Mouse (Mus musculus): ENCODE results near the gene Urb1. TPM values are rescaled to one million over a fixed set of nuclear protein-coding genes. Genes with fewer than 3 reads are reported as not detected.

The Urb1 gene
- polyA plus RNA-seq, 1 experiment from 2014 or later: 8.1 TPM

DNA sequence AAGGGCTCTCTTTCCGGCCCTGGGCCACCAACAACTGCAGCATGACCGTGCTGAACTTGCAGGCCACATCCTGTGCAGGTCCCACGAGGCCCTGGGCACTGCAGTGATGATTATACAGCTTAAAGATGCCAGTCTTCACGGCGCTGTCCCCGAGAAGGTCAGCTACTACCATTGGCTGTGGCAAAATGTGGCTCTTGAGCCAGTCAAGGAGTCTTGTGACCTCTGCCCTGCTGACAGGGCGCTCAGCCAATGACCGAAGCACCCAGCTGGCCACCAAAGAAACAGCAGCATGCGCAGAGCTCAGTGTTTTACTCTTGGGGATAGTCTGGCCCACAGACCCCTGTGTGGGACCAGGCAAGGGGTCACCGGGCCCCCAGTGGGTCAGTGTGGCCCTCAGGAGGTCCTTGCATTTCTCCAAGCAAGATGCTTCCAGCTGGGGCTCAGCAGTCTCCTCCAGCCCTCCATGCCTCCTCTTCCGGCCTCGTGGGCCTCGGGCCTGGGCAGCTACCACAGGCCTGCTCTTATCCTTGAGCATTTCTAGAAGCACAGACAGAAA is 56.7 kb downstream of the Urb1 start:
- no peak overlapping the region for H3K27ac ChIP-seq
- no peak overlapping the region for H3K4me3 ChIP-seq
- H3K9me3 ChIP-seq: no peaks in the 10 kb centered on the region
- H3K9ac ChIP-seq: no peak overlapping the region; the same call in 1 of the 2 replicates
- H3K4me1 ChIP-seq (replicated peaks): no peaks in the 10 kb centered on the region; the same call in 1 of the 2 replicates
- no peak for ATAC-seq (ENCODE audit: low FRiP score)
- 94% methylated on average over 13 of the region's 13 CpGs for WGBS
- H3K36me3 ChIP-seq: peaks cover 76% of the 10 kb centered on the region
- no peak overlapping the region for H3K4me2 ChIP-seq
- H3K27me3 ChIP-seq: no peaks in the 10 kb centered on the region

GRCm38 (mm10) chr16:90748169-90748568 is 62.0 kb downstream of the Urb1 start:
- Histone ChIP-seq H3K9ac (no peak overlapping the region), H3K4me1 (replicated peaks) (no peaks in the 10 kb centered on the region; the same call in 1 of the 2 replicates), H3K36me3 (peaks cover 34% of the 10 kb centered on the region), H3K4me3 (no peak overlapping the region), H3K27ac (no peak overlapping the region), H3K27me3 (no peaks in the 10 kb centered on the region), H3K9me3 (no peaks in the 10 kb centered on the region), H3K4me2 (no peak overlapping the region)
- ATAC-seq (ENCODE audit: low FRiP score): no peak
- WGBS: 97% methylated on average over 7 of the region's 7 CpGs

DNA sequence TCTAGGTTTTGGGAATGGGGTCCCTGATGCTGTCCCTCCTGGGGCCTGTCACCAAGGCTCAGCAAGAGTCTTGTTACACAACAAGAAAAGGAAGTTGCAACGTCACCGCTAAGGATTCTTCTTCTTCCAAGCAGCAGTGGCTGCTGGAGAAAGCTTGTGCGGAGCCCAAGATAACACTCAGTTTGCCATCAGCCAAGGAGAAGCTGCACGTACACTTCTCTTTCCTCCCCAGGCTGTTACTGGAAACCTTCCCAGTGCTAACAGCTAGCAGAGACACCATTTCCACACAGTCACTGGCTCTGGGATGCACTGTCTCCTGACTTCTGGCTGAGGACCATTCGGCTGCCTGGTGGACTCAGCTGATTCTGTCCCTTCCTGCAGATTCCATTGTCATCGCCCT is 63.1 kb downstream of the Urb1 start:
- H3K36me3 ChIP-seq: peaks cover 24% of the 10 kb centered on the region
- no peak overlapping the region for H3K27ac ChIP-seq
- H3K4me1 ChIP-seq (replicated peaks): peaks cover 5% of the 10 kb centered on the region
- H3K9me3 ChIP-seq: no peaks in the 10 kb centered on the region
- H3K27me3 ChIP-seq: no peaks in the 10 kb centered on the region
- no peak for ATAC-seq (ENCODE audit: low FRiP score)
- H3K4me3 ChIP-seq: no peak overlapping the region
- no peak overlapping the region for H3K4me2 ChIP-seq
- WGBS: 89% methylated on average over 6 of the region's 6 CpGs
- no peak overlapping the region for H3K9ac ChIP-seq

GRCm38 (mm10) chr16:90738092-90738956 is 71.9 kb downstream of the Urb1 start, which contains the start of gene Mrap:
TSS of gene Mrap (plus strand) at chr16:90738207.
- Histone ChIP-seq H3K9me3 (no peaks in the 10 kb centered on the region), H3K9ac (no peak within 1 kb of the TSS), H3K4me3 (no peak within 1 kb of the TSS), H3K36me3 (no peaks in the 10 kb centered on the region), H3K4me2 (no peak within 1 kb of the TSS), H3K27ac (no peak within 1 kb of the TSS), H3K27me3 (0 out of 2 replicates have a peak, but pooled peaks cover 3% of the 10 kb centered on the region), H3K4me1 (replicated peaks) (peaks cover 15% of the 10 kb centered on the region)
- 87% methylated on average over 26 of the region's 26 CpGs for WGBS
- no peak for ATAC-seq (ENCODE audit: low FRiP score)

GRCm38 (mm10) chr16:90736672-90737270 is 73.4 kb downstream of the Urb1 start:
- H3K4me2 ChIP-seq: no peak overlapping the region
- H3K4me1 ChIP-seq (replicated peaks): peaks cover 6% of the 10 kb centered on the region
- no peak overlapping the region for H3K9ac ChIP-seq
- no peaks in the 10 kb centered on the region for H3K36me3 ChIP-seq
- H3K27ac ChIP-seq: no peak overlapping the region
- ATAC-seq (ENCODE audit: low FRiP score): no peak
- WGBS: 68% methylated on average over 10 of the region's 10 CpGs
- H3K27me3 ChIP-seq: 0 out of 2 replicates have a peak, but pooled peaks cover 3% of the 10 kb centered on the region
- H3K4me3 ChIP-seq: no peak overlapping the region
- no peaks in the 10 kb centered on the region for H3K9me3 ChIP-seq

DNA sequence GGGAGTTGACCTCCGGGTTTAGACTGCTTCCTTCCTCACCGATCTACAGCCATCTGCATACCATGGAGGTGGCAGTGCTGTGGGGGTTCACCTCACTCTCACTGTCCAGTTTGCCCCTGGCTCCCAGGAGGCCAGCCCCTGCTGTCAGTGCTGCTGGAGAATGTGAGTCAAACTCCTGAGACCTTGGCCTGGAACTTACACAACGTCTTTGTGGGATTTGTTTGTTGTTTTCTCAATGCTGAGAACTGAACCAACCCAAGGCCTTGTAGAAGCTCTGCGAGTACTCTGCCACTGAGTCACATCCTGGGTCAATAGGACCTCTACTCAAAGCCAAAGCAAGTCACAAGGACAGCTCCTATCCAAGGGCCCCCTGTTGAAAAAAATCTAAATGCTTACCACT is 74.6 kb downstream of the Urb1 start:
- WGBS: 81% methylated on average over 4 of the region's 4 CpGs
- H3K9ac ChIP-seq: no peak overlapping the region
- no peak overlapping the region for H3K27ac ChIP-seq
- no peak overlapping the region for H3K4me2 ChIP-seq
- no peak overlapping the region for H3K4me3 ChIP-seq
- H3K36me3 ChIP-seq: 0 out of 2 replicates have a peak, but pooled peaks cover 3% of the 10 kb centered on the region
- 0 out of 2 replicates have a peak, but pooled peaks cover 3% of the 10 kb centered on the region for H3K27me3 ChIP-seq
- H3K4me1 ChIP-seq (replicated peaks): no peaks in the 10 kb centered on the region
- no peaks in the 10 kb centered on the region for H3K9me3 ChIP-seq
- no peak for ATAC-seq (ENCODE audit: low FRiP score)

DNA sequence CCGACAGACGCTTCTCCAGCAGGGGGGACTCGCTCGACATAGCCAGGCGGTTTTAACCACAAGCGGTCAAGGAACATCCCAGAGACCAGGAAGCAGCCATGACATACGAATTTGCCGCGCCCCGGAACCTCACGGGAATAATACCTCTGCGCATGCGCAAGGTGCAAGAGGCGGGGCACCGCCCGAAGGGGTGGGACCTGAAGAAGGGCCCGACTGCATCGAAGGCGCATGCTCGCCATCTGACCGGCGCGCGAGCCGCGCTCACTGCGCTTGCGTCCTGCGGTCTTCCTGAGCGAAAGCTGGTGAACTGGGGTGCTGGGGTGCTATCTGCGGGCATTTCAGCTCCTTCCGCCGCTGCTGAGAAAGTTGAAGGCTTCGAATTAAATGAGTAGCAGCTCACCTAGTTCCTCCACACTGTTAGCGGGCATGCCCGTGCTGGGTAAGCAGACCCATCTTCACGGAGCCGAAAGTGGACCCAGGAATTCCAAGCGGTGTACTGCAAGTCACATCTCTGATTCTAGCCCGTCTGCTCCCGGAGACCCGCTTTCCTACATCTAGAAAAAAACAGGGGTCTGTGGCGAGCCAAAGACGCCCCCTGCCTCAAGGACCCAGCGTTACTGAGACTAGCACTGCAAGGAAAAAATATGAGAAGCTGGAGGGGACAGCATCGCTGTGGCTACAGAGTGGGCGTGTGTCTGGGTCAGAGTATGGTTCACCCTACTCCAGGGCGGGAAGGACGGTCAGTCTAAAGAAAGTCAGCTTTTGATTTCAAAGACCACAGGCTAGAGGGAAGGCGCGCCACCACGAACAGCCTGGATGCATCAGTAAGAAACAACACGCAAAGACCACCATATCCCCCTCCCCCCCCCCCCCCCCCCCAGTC is 82.7 kb downstream of the Urb1 start, which contains the start of gene Mis18a:
TSS of gene Mis18a (minus strand) at position 172 of the 883 bp plus-strand sequence.
- no peaks in the 10 kb centered on the region for H3K9me3 ChIP-seq
- 0 out of 2 replicates have a peak, but pooled peaks cover 3% of the 10 kb centered on the region for H3K36me3 ChIP-seq
- under 1% methylated on average over 53 of the region's 53 CpGs for WGBS
- H3K4me2 ChIP-seq: peak within 1 kb of the TSS; percentile 97
- peak within 1 kb of the TSS; percentile 81 for H3K27ac ChIP-seq
- peak; percentile 95 for ATAC-seq (ENCODE audit: low FRiP score)
- H3K27me3 ChIP-seq: no peaks in the 10 kb centered on the region
- H3K4me3 ChIP-seq: peak within 1 kb of the TSS; percentile 77
- peak within 1 kb of the TSS; percentile 81 for H3K9ac ChIP-seq
- peaks cover 10% of the 10 kb centered on the region for H3K4me1 ChIP-seq (replicated peaks)

DNA sequence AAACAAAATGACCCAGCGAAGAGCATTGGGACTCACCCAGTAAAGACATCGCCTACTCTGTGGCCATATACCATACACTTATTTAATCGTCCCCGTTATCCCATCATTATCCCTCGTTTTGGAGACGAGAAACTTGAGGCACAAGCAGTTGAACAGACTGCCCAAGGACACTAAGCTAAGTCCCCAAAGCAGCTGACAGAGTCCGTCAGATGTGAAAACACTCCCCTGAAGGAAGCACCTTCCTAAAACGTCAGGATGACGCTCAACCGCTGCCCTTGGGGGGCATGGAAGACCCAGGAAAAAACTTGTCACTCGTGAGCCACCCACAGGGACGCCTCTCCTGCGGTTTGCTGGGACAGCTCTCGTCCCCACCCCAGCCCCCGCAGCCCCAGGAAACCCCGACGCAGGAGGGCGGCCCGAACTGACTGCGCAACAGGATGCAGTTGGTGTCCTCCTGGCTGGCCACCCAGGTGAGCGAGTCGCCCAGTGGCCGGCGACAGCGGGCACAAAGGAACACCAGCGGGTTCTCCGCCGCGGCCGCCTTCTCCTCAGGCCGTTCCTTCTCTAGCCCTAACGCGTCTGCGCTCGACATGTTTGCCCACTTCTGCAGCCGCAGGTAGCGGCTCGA is 83.5 kb downstream of the Urb1 start:
- Histone ChIP-seq H3K4me3 (peak overlapping the region; percentile 77), H3K4me2 (peak overlapping the region; percentile 97), H3K27ac (no peak overlapping the region), H3K9me3 (no peaks in the 10 kb centered on the region), H3K4me1 (replicated peaks) (peaks cover 10% of the 10 kb centered on the region), H3K27me3 (no peaks in the 10 kb centered on the region), H3K36me3 (0 out of 2 replicates have a peak, but pooled peaks cover 3% of the 10 kb centered on the region), H3K9ac (peak overlapping the region; percentile 71)
- ATAC-seq (ENCODE audit: low FRiP score): no peak
- 6% methylated on average over 38 of the region's 38 CpGs for WGBS

- 95% methylated on average over 4 of the region's 4 CpGs for WGBS
- ATAC-seq (ENCODE audit: low FRiP score): no peak
Measured at GRCm38 (mm10) chr16:90724051-90724450, 86.2 kb downstream of the Urb1 start.

DNA sequence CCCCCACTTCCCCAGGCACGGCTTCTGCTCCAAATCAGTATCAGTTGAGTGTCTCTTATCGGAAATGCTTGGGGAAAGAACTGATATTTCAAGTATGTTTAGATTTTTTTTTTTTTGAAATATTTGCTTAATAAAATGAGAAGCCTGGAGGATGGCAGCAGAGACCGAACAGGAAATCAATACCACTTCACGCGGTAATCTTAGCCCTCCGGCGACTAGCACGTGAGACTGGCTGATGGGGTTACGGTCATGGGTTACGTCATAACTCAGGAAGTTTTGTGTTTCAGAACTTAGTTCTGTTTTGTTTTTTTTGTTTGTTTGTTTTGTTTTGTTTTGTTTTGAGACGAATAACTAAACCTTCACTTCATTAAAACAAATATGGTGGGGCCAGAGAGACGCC is 99.9 kb downstream of the Urb1 start:
- Histone ChIP-seq H3K27ac (peak overlapping the region; percentile 89), H3K9me3 (no peaks in the 10 kb centered on the region), H3K9ac (peak overlapping the region; percentile 63), H3K4me2 (peak overlapping the region; percentile 56), H3K36me3 (no peaks in the 10 kb centered on the region), H3K4me3 (peak overlapping the region; percentile 29), H3K27me3 (peaks cover 15% of the 10 kb centered on the region), H3K4me1 (replicated peaks) (peaks cover 36% of the 10 kb centered on the region)
- no peak for ATAC-seq (ENCODE audit: low FRiP score)
- 69% methylated on average over 12 of the region's 12 CpGs for WGBS

More at GRCm38 (mm10) chr16:90724051-90724450, 86.2 kb downstream of the Urb1 start:
- peaks cover 10% of the 10 kb centered on the region for H3K4me1 ChIP-seq (replicated peaks)
- H3K9me3 ChIP-seq: no peaks in the 10 kb centered on the region
- no peak overlapping the region for H3K4me3 ChIP-seq
- H3K27me3 ChIP-seq: no peaks in the 10 kb centered on the region
- H3K4me2 ChIP-seq: no peak overlapping the region
- H3K27ac ChIP-seq: no peak overlapping the region
- H3K9ac ChIP-seq: no peak overlapping the region
- H3K36me3 ChIP-seq: peaks cover 13% of the 10 kb centered on the region; the same call in 1 of the 2 replicates

- Histone ChIP-seq H3K4me2 (peak overlapping the region; percentile 56), H3K36me3 (no peaks in the 10 kb centered on the region), H3K9ac (peak overlapping the region; percentile 63), H3K4me3 (peak overlapping the region; percentile 29), H3K27me3 (peaks cover 15% of the 10 kb centered on the region), H3K27ac (peak overlapping the region; percentile 89), H3K4me1 (replicated peaks) (peaks cover 36% of the 10 kb centered on the region), H3K9me3 (no peaks in the 10 kb centered on the region)
- peak; percentile 91 for ATAC-seq (ENCODE audit: low FRiP score)
- WGBS: 10% methylated on average over 17 of the region's 17 CpGs
Measured at GRCm38 (mm10) chr16:90709711-90710289, 100.4 kb downstream of the Urb1 start.

Data from hindbrain, embryonic 13.5 days (tissue).